Mouse (Mus musculus) lung, postnatal 0 days (tissue): ENCODE measurements around the gene Aspg.

ENCODE experiments used
- CTCF ChIP-seq: IDR thresholded peaks from 2 replicates; pipeline ENCODE4 v1.5.1; 2016; ENCODE audit warnings: antibody characterized with exemption, mild to moderate bottlenecking
- EP300 ChIP-seq: IDR thresholded peaks from 2 replicates; pipeline ENCODE4 v1.6.1; 2016; ENCODE audit warnings: antibody characterized with exemption, mild to moderate bottlenecking, control low read depth

- no peak for TF ChIP-seq EP300
- TF ChIP-seq CTCF, result no peak
These were observed 58.4 kb downstream of the Aspg start for GRCm38 (mm10) chr12:112164840-112165219.
